Mouse (Mus musculus) limb, embryonic 15.5 days (tissue): ENCODE measurements around the gene Baiap2l2. TPM values are rescaled to one million over a fixed set of nuclear protein-coding genes. Genes with fewer than 3 reads are reported as not detected.

Experiments used
- ATAC-seq: fragments of 200-750 bp; cut with Nextera tagmentation; 2 replicates; pipeline ENCODE4 v1.8.0; 2017; ENCODE audit warnings: low read depth, moderate TSS enrichment; ENCODE audit not compliant: insufficient number of reproducible peaks, low FRiP score, low TSS enrichment
- H3K27ac ChIP-seq: fragments of 300-500 bp; sonication (generic); 2 replicates; pipeline ENCODE4 v1.5.1; 2015; ENCODE audit warnings: moderate library complexity, mild to moderate bottlenecking, inconsistent platforms
- H3K27me3 ChIP-seq: fragments of 300-500 bp; sonication (generic); 2 replicates; pipeline ENCODE4 v1.6.1; 2015; ENCODE audit warnings: inconsistent platforms
- H3K36me3 ChIP-seq: fragments of 300-500 bp; sonication (generic); 2 replicates; pipeline ENCODE4 v1.6.1; 2015; ENCODE audit warnings: inconsistent platforms
- H3K4me1 ChIP-seq: fragments of 300-500 bp; sonication (generic); 2 replicates; pipeline ENCODE4 v1.6.1; 2015; ENCODE audit warnings: inconsistent platforms
- H3K4me2 ChIP-seq: fragments of 300-500 bp; sonication (generic); 2 replicates; pipeline ENCODE4 v1.6.1; 2015; ENCODE audit warnings: mild to moderate bottlenecking, inconsistent platforms
- H3K4me3 ChIP-seq: fragments of 300-500 bp; sonication (generic); 2 replicates; pipeline ENCODE4 v1.5.1; 2015; ENCODE audit warnings: mild to moderate bottlenecking, inconsistent platforms
- H3K9ac ChIP-seq: fragments of 300-500 bp; sonication (generic); 2 replicates; pipeline ENCODE4 v1.6.1; 2015; ENCODE audit warnings: inconsistent platforms
- H3K9me3 ChIP-seq: fragments of 300-500 bp; sonication (generic); 2 replicates; pipeline ENCODE4 v1.6.1; 2016; ENCODE audit warnings: inconsistent platforms
- WGBS: fragments of 180-500 bp; shearing (Covaris S2); methylation state at CpG from one replicate; pipeline ENCODE4 v1.1.7; 2015; 5-methylcytosine and 5-hydroxymethylcytosine counted together
- polyA plus RNA-seq: library from polyadenylated mRNA; unstranded; fragments of >200 nt; fragmentation: Nextera tagmentation; extraction: Ambion mirVana; gene quantifications from 2 replicates; pipeline ENCODE4 v1.2.1, GENCODE M21; 2015

The Baiap2l2 gene
- polyA plus RNA-seq, 1 experiment from 2014 or later = 17.2 TPM

DNA sequence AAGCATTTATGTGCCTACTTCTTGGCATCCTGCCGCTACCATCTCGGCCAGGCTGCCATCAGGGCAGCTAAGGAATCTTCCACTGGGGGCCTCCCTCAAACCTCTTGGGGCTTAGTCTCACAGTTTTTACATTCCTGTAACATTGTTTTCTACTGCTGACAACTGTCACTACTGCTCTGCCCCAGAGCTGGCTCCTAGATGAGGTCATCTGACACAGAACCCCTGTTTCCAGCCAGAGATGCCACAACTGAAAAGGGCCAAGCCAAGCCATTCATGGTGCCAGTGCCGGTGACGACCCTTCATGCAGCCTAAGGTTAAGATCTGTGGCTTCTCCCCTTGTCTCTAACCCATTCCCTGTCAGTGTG, 38.4 kb upstream of the Baiap2l2 start:
- peak overlapping the region; percentile 55 for H3K27ac ChIP-seq
- 56% methylated on average over 4 of the region's 4 CpGs for WGBS
- H3K4me1 ChIP-seq = peaks cover 33% of the 10 kb centered on the region
- no peak overlapping the region for H3K4me3 ChIP-seq
- ATAC-seq = no peak
- H3K36me3 ChIP-seq = no peaks in the 10 kb centered on the region
- no peak overlapping the region for H3K9ac ChIP-seq
- H3K4me2 ChIP-seq = no peak overlapping the region
- H3K27me3 ChIP-seq = no peaks in the 10 kb centered on the region
- H3K9me3 ChIP-seq = no peaks in the 10 kb centered on the region

DNA sequence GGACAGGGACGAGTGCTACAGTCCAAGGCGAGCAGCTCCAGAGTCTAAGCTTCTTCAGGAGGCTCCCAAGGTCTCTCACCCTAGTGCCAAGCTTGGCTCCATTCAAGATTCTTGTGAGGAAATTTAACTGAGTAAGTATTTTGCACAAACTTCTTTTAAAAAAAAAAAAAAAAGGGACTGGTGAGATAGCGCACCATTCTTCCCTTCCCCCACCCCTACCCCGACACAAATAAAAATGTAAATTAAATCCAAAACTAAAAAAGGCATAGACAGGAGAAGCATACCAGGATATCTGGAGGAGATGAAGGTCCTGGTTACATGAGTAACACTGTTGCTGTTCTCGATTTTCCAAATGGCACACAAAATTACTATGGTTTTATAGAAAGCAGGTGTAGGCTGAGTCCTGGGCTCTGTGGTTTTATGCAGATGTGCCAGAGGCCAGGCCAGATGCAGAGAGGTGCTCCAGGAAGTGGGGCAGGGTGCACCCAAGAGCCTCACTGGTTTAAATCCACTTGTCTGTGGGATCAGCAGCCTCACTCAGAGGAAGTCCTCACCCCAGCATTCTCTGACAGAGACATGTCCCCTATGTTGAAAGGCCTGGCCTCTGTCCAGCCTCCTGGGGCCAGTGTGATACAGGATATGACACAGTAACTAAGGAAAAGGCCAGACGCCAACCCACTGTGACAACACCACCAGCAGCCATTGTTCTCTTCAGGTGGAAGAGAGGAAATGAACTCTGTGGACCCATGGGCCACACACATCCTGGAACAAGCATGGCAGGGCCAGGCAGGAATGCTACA, 37.9 kb upstream of the Baiap2l2 start:
- H3K9ac ChIP-seq = no peak overlapping the region
- no peaks in the 10 kb centered on the region for H3K36me3 ChIP-seq
- peak overlapping the region; percentile 57 for H3K27ac ChIP-seq
- no peak overlapping the region for H3K4me2 ChIP-seq
- H3K4me1 ChIP-seq = peaks cover 33% of the 10 kb centered on the region
- 56% methylated on average over 6 of the region's 6 CpGs for WGBS
- no peaks in the 10 kb centered on the region for H3K9me3 ChIP-seq
- no peaks in the 10 kb centered on the region for H3K27me3 ChIP-seq
- ATAC-seq = no peak
- H3K4me3 ChIP-seq = no peak overlapping the region

DNA sequence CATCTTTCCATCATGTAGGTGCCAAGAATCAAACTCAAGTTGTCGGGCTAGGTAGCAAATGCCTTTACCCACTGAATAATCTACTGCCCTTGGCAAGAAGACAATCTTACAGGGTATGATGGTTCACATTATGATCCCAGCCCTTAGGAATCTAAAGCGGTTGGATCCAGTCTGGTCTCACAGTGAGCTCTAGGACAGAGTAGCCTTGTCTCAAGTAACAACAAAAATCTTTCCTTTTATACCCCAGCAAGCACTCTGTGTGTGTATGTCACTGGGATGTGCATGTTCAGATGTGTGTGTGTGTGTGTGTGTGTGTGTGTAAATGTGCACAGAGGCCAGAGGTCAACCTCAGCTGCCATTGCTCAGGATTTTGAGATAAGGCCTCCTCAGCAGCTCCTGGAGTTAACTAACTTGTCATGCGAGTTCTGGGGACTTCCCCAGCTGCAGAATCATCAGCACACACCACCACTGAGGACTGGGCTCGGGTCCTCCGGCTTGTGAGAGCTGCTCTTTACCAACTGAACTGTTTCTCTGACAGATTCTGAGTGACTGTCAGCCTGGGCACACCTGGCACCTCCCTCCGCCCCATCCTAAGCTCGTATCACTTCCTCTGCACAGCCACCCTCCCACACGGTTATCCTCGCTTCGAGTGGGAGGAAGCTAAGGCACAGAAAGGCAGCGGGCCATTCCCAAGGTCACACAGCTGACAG, 37.1 kb upstream of the Baiap2l2 start:
- Histone ChIP-seq H3K4me2 (no peak overlapping the region), H3K27ac (peak overlapping the region; percentile 57), H3K4me1 (peaks cover 31% of the 10 kb centered on the region), H3K36me3 (0 out of 2 replicates have a peak, but pooled peaks cover 3% of the 10 kb centered on the region), H3K27me3 (no peaks in the 10 kb centered on the region), H3K9me3 (no peaks in the 10 kb centered on the region), H3K4me3 (no peak overlapping the region), H3K9ac (no peak overlapping the region)
- no peak for ATAC-seq
- 62% methylated on average over 11 of the region's 11 CpGs for WGBS

DNA sequence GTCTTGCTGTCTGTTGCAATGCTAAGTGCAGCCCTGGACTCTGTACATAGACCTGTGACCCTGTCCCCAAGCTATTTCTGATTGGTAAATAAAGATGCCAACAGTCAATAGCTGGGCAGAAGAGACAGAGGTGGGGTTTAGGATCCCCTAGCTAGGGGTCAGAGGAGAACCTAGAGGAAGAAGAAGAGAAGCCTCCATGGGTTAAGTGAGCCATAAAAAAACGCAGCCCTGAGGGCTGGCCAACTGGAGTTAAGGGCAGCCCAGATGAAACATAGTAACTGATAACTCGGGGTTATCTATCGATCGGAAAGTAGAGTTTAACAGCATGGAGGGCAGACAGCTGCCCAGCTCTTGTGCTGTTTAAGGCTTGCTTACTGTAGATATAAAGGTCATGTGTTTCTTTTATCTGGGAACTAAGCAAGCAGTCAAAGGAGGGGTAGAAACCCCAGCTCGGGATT, 36.4 kb upstream of the Baiap2l2 start:
- H3K27me3 ChIP-seq = no peaks in the 10 kb centered on the region
- no peaks in the 10 kb centered on the region for H3K9me3 ChIP-seq
- H3K36me3 ChIP-seq = 0 out of 2 replicates have a peak, but pooled peaks cover 7% of the 10 kb centered on the region
- H3K27ac ChIP-seq = no peak overlapping the region
- no peak for ATAC-seq
- no peak overlapping the region for H3K4me2 ChIP-seq
- H3K4me1 ChIP-seq = peaks cover 24% of the 10 kb centered on the region
- no peak overlapping the region for H3K4me3 ChIP-seq
- 79% methylated on average over 5 of the region's 5 CpGs for WGBS
- H3K9ac ChIP-seq = no peak overlapping the region

DNA sequence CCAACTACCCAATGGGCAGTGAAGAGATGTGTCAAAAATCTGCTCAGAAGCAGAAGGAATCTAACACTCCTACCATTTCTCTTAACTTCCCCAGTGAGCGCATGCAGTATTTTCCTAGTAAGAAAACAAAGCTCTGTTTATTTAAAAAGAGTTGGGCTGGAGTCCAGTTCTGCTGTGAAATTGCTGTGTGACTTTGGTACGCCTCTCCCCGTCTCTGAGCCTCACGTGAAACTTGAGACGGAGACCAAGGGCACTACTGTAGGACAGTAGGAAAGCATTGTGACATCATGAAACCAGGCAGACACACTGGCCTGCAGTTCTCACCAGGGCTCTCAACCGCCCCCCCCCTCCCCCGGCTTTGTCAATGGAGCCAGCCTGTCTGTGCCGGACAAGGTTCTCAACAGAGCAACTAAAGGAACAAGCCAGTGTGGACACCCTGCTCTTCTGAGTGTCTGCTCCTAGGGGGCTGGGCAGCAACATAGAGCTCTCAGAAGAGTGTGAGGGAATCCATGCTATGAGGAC, 28.6 kb upstream of the Baiap2l2 start:
- WGBS = 71% methylated on average over 8 of the region's 8 CpGs
- H3K27ac ChIP-seq = no peak overlapping the region
- no peaks in the 10 kb centered on the region for H3K27me3 ChIP-seq
- peaks cover 28% of the 10 kb centered on the region for H3K36me3 ChIP-seq
- no peaks in the 10 kb centered on the region for H3K9me3 ChIP-seq
- no peak for ATAC-seq
- no peak overlapping the region for H3K4me3 ChIP-seq
- H3K4me1 ChIP-seq = no peaks in the 10 kb centered on the region
- no peak overlapping the region for H3K9ac ChIP-seq
- no peak overlapping the region for H3K4me2 ChIP-seq

DNA sequence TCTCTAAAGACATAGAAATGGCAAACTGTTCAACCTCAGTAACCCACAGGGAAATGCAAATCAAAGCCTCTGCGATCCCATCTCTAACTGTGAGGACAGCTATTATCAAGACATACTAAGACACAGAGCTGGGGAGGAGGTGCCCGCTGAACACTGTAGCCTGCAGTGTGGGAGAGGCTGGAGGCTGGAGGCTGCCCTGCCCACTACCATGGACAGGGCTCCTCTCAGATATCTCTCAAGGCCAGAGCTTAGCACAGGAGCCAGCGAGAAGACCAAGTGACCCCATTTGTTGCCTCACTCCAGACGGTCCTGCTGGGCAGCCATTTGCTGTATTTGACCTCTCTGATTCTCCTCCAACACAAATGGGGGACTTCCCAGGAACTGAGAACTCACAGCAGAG, 22.5 kb upstream of the Baiap2l2 start:
- H3K4me1 ChIP-seq = no peaks in the 10 kb centered on the region
- 52% methylated on average over 4 of the region's 4 CpGs for WGBS
- no peak overlapping the region for H3K4me2 ChIP-seq
- no peak overlapping the region for H3K9ac ChIP-seq
- H3K9me3 ChIP-seq = no peaks in the 10 kb centered on the region
- H3K27me3 ChIP-seq = no peaks in the 10 kb centered on the region
- ATAC-seq = no peak
- H3K27ac ChIP-seq = no peak overlapping the region
- no peak overlapping the region for H3K4me3 ChIP-seq
- H3K36me3 ChIP-seq = peaks cover 34% of the 10 kb centered on the region

DNA sequence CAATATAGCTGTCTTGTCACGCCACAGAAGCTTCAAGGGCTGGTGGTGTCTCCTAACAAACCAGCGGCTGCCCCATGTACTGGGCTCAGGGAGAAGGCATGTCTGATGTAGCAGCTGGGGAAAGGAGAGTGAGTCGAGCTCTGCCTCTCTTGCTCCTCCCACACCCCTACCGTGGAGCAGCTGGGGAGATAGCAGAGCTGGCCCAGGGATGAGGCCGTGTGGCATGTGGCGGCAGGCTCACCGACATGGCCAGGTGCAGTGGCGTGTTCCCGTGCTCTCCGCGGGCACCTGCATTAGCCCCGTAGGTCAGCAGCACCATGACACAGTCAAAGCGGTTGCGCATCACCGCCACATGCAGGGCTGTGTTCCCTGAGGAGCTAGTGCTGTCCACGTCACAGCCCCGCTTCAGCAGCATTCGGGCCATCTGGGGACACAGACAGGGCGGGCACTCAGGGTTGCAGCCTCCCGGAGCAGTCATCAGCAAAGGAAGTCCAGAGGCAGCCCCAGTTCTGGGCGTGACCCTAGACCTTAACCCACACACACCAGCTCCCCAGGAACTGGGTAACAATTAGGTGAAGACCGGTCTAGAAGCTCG, 20.8 kb upstream of the Baiap2l2 start:
- Histone ChIP-seq H3K4me1 (no peaks in the 10 kb centered on the region), H3K4me3 (no peak overlapping the region), H3K36me3 (peaks cover 24% of the 10 kb centered on the region), H3K9ac (no peak overlapping the region), H3K27ac (no peak overlapping the region), H3K4me2 (no peak overlapping the region), H3K27me3 (no peaks in the 10 kb centered on the region), H3K9me3 (no peaks in the 10 kb centered on the region)
- WGBS = 73% methylated on average over 23 of the region's 23 CpGs
- ATAC-seq = no peak

DNA sequence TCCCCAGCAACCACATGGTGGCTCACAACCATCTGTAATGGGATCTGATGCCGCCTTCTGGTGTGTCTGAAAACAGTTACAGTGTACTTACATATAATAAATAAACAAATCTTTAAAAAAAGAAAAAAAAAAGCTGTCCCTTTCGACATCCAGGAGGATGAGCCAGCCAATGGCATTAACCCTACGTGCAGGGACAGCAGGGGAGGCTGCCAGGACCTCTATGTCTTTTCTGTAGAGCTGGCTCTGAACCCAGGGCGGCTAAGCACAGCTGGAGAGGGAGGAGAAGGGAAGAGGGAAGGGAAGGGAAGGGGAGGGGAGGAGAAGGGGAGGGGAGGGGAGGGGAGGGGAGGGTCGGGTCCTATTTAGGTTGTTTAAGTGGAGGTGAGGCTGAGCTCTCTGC, 19.5 kb upstream of the Baiap2l2 start:
- Histone ChIP-seq H3K27me3 (no peaks in the 10 kb centered on the region), H3K36me3 (peaks cover 25% of the 10 kb centered on the region), H3K27ac (no peak overlapping the region), H3K4me1 (no peaks in the 10 kb centered on the region), H3K4me3 (no peak overlapping the region), H3K9me3 (no peaks in the 10 kb centered on the region), H3K9ac (no peak overlapping the region), H3K4me2 (no peak overlapping the region)
- no peak for ATAC-seq
- WGBS = 73% methylated on average over 4 of the region's 5 CpGs

DNA sequence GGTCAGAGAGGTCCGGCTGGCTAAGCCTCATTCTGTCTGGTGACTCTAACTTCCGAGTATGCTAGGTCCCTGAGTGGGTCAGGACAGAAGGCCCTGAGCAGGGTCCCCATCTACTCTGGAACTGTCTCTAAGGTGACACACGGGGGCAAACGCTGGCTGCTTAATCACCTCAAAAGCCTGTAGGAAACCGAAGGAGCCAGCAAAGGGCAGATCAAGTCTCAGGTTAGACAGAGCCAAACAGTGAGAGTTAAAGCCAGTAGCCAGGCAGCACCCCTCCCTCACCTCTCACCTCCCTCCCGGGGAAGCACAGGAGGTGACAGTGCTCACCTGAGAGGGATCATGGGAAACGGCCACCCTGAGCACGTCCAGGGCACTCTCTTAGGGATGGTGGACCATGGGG, 18.4 kb upstream of the Baiap2l2 start:
- H3K4me1 ChIP-seq = 0 out of 2 replicates have a peak, but pooled peaks cover 5% of the 10 kb centered on the region
- 87% methylated on average over 8 of the region's 8 CpGs for WGBS
- no peaks in the 10 kb centered on the region for H3K27me3 ChIP-seq

DNA sequence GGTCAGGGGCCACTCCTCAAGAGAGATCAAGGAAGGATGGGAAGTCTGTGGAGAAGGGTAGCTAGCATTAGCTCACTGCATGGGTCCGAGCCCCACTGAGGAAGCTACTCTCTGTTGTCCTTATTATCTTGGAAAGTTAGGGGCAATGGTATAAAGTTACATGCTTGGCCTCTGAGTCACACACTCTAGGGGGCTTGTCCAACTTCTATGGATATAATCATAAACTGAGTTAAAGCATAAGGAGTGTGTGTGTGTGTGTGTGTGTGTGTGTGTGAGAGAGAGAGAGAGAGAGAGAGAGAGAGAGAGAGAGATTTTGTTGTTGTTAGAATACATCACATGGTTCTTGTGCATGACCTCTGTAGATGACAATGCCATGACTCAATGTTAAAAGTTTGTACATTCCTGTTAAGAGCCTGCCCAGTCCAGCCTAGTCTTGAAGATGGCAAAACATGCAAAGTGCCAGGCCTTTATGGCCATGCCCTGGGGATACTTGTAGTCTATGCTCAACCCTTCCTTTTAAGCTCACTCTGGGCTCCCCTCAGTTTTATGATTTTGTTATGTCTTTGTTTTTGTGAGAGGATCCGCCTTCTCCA, 14.3 kb upstream of the Baiap2l2 start:
- Histone ChIP-seq H3K4me3 (no peak overlapping the region), H3K4me2 (no peak overlapping the region), H3K4me1 (0 out of 2 replicates have a peak, but pooled peaks cover 5% of the 10 kb centered on the region), H3K9ac (no peak overlapping the region), H3K27me3 (no peaks in the 10 kb centered on the region), H3K36me3 (peaks cover 12% of the 10 kb centered on the region), H3K27ac (no peak overlapping the region), H3K9me3 (no peaks in the 10 kb centered on the region)
- 70% methylated on average over 2 of the region's 2 CpGs for WGBS
- no peak for ATAC-seq

More for the DNA sequence above, 18.4 kb upstream of the Baiap2l2 start:
- Histone ChIP-seq H3K27ac (no peak overlapping the region), H3K4me2 (no peak overlapping the region), H3K9ac (no peak overlapping the region), H3K36me3 (peaks cover 27% of the 10 kb centered on the region), H3K9me3 (no peaks in the 10 kb centered on the region), H3K4me3 (no peak overlapping the region)
- ATAC-seq = no peak

DNA sequence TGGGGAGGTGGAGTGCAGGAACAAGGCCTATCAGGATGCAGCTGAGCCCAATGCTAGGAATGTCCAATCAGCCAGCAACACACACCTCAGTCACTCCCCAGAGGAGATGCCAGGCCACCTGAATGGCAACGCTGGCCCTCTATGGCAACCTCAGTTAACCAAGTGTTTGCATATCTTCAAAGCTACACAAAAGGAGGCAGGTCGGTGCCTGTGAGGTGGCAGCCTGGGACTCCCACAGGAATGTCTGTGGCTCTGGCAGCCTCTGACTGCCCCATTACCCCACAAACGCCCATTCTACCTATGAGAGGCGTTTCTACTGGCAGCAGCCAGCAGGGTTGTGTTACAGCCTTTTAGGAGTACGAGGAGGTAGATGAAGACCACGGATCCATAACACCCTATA, 13.2 kb upstream of the Baiap2l2 start:
- no peak overlapping the region for H3K27ac ChIP-seq
- no peak overlapping the region for H3K9ac ChIP-seq
- H3K9me3 ChIP-seq = no peaks in the 10 kb centered on the region
- H3K27me3 ChIP-seq = no peaks in the 10 kb centered on the region
- H3K4me2 ChIP-seq = no peak overlapping the region
- WGBS = 67% methylated on average over 6 of the region's 6 CpGs
- no peak overlapping the region for H3K4me3 ChIP-seq
- peaks cover 12% of the 10 kb centered on the region for H3K36me3 ChIP-seq
- 0 out of 2 replicates have a peak, but pooled peaks cover 5% of the 10 kb centered on the region for H3K4me1 ChIP-seq
- ATAC-seq = no peak
